Mouse (Mus musculus): ENCODE data around the gene 2010003K11Rik.

DNA sequence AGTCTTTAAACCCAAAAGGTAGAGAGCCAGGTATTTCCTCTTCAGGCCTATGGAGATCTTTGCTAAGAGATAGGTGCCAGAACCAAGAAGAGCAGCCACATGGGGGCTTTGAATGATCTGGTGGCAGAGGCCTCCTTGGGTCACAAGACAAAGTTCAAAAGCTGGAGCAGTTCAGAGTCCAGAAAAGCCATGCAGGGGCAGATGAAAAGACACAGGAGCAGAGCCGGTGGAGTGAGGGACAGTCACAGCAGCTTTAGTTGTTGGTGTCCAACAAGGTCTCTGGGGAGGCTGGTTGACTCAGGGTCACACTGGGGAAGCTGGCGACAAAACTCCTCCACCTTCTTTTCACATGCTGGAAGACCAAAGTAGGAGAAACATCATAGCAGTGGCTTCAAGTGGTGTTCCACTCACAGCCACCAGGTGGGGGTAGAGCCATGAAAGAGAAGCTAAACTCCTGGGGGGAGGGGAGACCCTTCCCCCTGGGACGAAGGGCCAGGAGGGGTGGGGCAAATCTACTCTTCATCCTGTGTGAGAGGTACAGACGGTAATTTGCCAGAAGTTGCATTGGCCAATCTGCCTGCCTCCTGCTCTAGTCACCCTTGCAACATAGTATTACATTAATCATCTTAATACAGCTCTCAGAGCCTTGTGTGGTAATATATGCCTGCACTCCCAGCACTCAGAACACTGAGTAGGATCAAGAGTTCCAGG lies 965 bp downstream of the 2010003K11Rik start:
- TF ChIP-seq GATA1 (IDR thresholded peaks at IDR 0.05; ENCODE audit: borderline replicate concordance, low read length) (no peak), FLI1 (IDR thresholded peaks at IDR 0.05; ENCODE audit: low read length) (no peak)

Measured in megakaryocyte, embryonic 14.5 days (primary cell).